ENCODE assay signal across 14 mouse cellular contexts in the genomic region with DNA sequence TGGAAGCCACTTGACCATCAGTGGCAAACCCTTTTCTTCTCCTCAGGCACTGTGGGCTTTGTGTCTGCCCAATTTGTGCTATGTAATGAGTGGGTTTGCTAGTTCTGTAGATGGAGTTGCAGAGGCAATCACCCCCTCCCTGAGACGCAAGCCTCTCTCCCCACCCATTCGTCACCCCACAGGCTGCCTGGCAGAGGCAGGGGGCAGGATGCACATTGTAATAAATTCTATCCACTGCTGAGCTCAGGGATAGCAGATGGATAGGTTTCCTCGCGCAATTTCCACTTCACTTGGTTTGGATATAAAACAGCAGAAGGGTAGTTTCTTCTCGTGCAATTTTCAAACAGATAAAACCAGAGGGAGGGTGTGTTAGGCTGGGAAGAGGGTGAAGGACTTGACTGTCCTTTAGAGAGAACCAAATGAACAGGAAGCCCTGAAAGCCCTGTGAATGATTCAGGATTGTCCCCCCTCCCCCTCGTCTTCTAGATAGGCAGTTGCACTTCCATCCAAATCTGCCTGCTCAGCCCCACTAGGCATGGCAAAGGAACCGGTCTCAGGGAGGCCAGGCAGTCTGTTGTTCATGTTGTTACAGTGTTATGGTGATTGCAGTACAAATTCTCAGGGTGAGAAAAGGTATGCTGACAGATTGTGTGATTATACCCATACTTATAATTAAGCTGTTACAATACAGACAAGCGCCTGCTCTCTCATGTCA.
A peak's percentile ranks its signal among the peaks of the same experiment; 100 is the strongest.
DNase-seq lines count a peak whose midpoint lies in the region; ATAC-seq and TF ChIP-seq lines count a peak whose summit lies in the region.
"Had no signal": no experiment of that assay in that cellular context is flagged by ENCODE, and none has a peak within 500 bp of the region (broad histone marks: within the 10 kb centered on the region; RNA-seq: fewer than 3 reads in every experiment).

No protein-coding gene starts in this region.

- no peak overlapping the region for H3K4me3 ChIP-seq in midbrain, embryonic 14.5 days (replicated peaks; ENCODE audit: low read depth, low read length)
- H3K4me3 ChIP-seq in midbrain, embryonic 16.5 days (ENCODE audit: low read depth, low read length): no peak overlapping the region
- H3K4me3 ChIP-seq in hindbrain, embryonic 10.5 days: no peak overlapping the region
- no peak overlapping the region for H3K4me3 ChIP-seq in olfactory bulb, adult 2 months (ENCODE audit: insufficient read depth, low read depth, low read length)
- H3K4me3 ChIP-seq: layer of hippocampus, adult 2 months; liver, embryonic 12.5 days had no signal

- TF ChIP-seq CTCF in olfactory bulb, adult 2 months (IDR thresholded peaks at IDR 0.05; ENCODE audit: insufficient read depth, low read depth, low read length): no peak

- no peak for TF ChIP-seq POLR2A in olfactory bulb, adult 2 months (IDR thresholded peaks at IDR 0.05; ENCODE audit: insufficient read depth, low read depth, low read length)

- H3K27me3 ChIP-seq in midbrain, embryonic 14.5 days (ENCODE audit: control insufficient read depth, insufficient read depth, low read length): no peaks in the 10 kb centered on the region
- no peaks in the 10 kb centered on the region for H3K27me3 ChIP-seq in midbrain, embryonic 16.5 days (ENCODE audit: control insufficient read depth, insufficient read depth, low read depth, low read length)
- H3K27me3 ChIP-seq in hindbrain, embryonic 10.5 days (ENCODE audit: insufficient read depth, poor library complexity, severe bottlenecking): peaks cover 31% of the 10 kb centered on the region

- DNase-seq in embryo, embryonic 10.5 days (ENCODE audit: low spot score): peak; percentile 15
- no peak for DNase-seq in embryo, embryonic 11 days
- peak; percentile 38 for DNase-seq in midbrain, embryonic 14.5 days
- DNase-seq in hindbrain, embryonic 10.5 days (ENCODE audit: low spot score): no peak
- no peak for DNase-seq in kidney, postnatal 25 days
- DNase-seq: adrenal gland, postnatal 36 days; heart, postnatal 14 days; kidney, adult 2 months; lung, postnatal 14 days had no signal

- WGBS in midbrain, embryonic 14.5 days: 46% methylated on average over 8 of the region's 8 CpGs
- WGBS in midbrain, embryonic 16.5 days: 39% methylated on average over 8 of the region's 8 CpGs
- 55% methylated on average over 8 of the region's 8 CpGs for WGBS in hindbrain, embryonic 10.5 days
- 25% methylated on average over 8 of the region's 8 CpGs for WGBS in olfactory bulb, adult 2 months

- peaks cover 12% of the 10 kb centered on the region for H3K4me1 ChIP-seq in midbrain, embryonic 14.5 days (ENCODE audit: control insufficient read depth, insufficient read depth, low read length)
- peaks cover 11% of the 10 kb centered on the region for H3K4me1 ChIP-seq in midbrain, embryonic 16.5 days (ENCODE audit: control insufficient read depth, insufficient read depth, low read length)
- peaks cover 17% of the 10 kb centered on the region for H3K4me1 ChIP-seq in hindbrain, embryonic 10.5 days (replicated peaks)
- peaks cover 6% of the 10 kb centered on the region for H3K4me1 ChIP-seq in olfactory bulb, adult 2 months (ENCODE audit: control insufficient read depth, insufficient read depth, low read length)
- H3K4me1 ChIP-seq: liver, embryonic 12.5 days had no signal

- ATAC-seq in midbrain, embryonic 14.5 days (ENCODE audit: low FRiP score, low TSS enrichment): no peak
- ATAC-seq in midbrain, embryonic 16.5 days: no peak; the same call in 1 of the 2 replicates
- ATAC-seq in activated CD4-positive, CD25-positive, alpha-beta regulatory T cell, adult 4 months: no peak
- ATAC-seq: liver, embryonic 12.5 days had no signal

- H3K9ac ChIP-seq in midbrain, embryonic 14.5 days (replicated peaks; ENCODE audit: low read length): no peak overlapping the region
- no peak overlapping the region for H3K9ac ChIP-seq in midbrain, embryonic 16.5 days (ENCODE audit: low read depth, low read length)
- H3K9ac ChIP-seq: liver, embryonic 12.5 days had no signal

- H3K4me2 ChIP-seq in midbrain, embryonic 14.5 days (ENCODE audit: low read length): no peak overlapping the region
- H3K4me2 ChIP-seq in midbrain, embryonic 16.5 days (ENCODE audit: low read length): no peak overlapping the region
- H3K4me2 ChIP-seq: liver, embryonic 12.5 days had no signal

- H3K27ac ChIP-seq in midbrain, embryonic 14.5 days (replicated peaks; ENCODE audit: low read depth, low read length): no peak overlapping the region
- no peak overlapping the region for H3K27ac ChIP-seq in midbrain, embryonic 16.5 days (ENCODE audit: low read length)
- 0 out of 2 replicates have a peak overlapping the region, but pooled peaks have one; percentile 25 for H3K27ac ChIP-seq in hindbrain, embryonic 10.5 days
- H3K27ac ChIP-seq in olfactory bulb, adult 2 months (ENCODE audit: insufficient read depth, low read depth, low read length): peak overlapping the region; percentile 16; the same call in 1 of the 2 replicates
- H3K27ac ChIP-seq: layer of hippocampus, adult 2 months; liver, embryonic 12.5 days had no signal

- no peaks in the 10 kb centered on the region for H3K36me3 ChIP-seq in midbrain, embryonic 14.5 days (ENCODE audit: control insufficient read depth, insufficient read depth, low read length)
- H3K36me3 ChIP-seq in midbrain, embryonic 16.5 days (ENCODE audit: control insufficient read depth, insufficient read depth, low read length): no peaks in the 10 kb centered on the region
- no peaks in the 10 kb centered on the region for H3K36me3 ChIP-seq in hindbrain, embryonic 10.5 days
- H3K36me3 ChIP-seq: liver, embryonic 12.5 days had no signal

- H3K9me3 ChIP-seq in midbrain, embryonic 14.5 days (ENCODE audit: control insufficient read depth, low read length): no peaks in the 10 kb centered on the region
- no peaks in the 10 kb centered on the region for H3K9me3 ChIP-seq in midbrain, embryonic 16.5 days (replicated peaks; ENCODE audit: control insufficient read depth, low read length, poor library complexity, severe bottlenecking)
- H3K9me3 ChIP-seq in hindbrain, embryonic 10.5 days: no peaks in the 10 kb centered on the region
- H3K9me3 ChIP-seq: liver, embryonic 12.5 days had no signal

Comparison
In these comparisons a context has a peak if more than half of its experiments do, and no peak if none do; other contexts are left out.
1. DNase-seq: peak in embryo, embryonic 10.5 days (single experiment) and midbrain, embryonic 14.5 days (single experiment); none in embryo, embryonic 11 days (single experiment), hindbrain, embryonic 10.5 days (single experiment) and kidney, postnatal 25 days (0 of 2).
2. H3K27ac ChIP-seq: peak in hindbrain, embryonic 10.5 days (single experiment) and olfactory bulb, adult 2 months (single experiment); none in midbrain, embryonic 14.5 days (single experiment) and midbrain, embryonic 16.5 days (single experiment).